Mouse (Mus musculus) cortical plate, adult 2 months (tissue): Measurements from ENCODE around the gene Cbfa2t3.

Experiments
- CTCF ChIP-seq: fragments of 200-500 bp; IDR thresholded peaks from 2 replicates; pipeline ENCODE4 v1.5.1; 2011; ENCODE audit warnings: mild to moderate bottlenecking, control low read depth, low read length; ENCODE audit not compliant: insufficient read depth; ENCODE audit errors: extremely low read depth
- POLR2A ChIP-seq: fragments of 200-500 bp; IDR thresholded peaks from 2 replicates; pipeline ENCODE4 v1.6.1; 2011; ENCODE audit warnings: mild to moderate bottlenecking, low read length, control low read depth; ENCODE audit not compliant: insufficient read depth; ENCODE audit errors: extremely low read depth

- no peak for TF ChIP-seq CTCF
- no peak for TF ChIP-seq POLR2A
These were observed 21.3 kb upstream of the Cbfa2t3 start for GRCm38 (mm10) chr8:122720070-122720729.
